Mouse (Mus musculus): ENCODE results near the gene Arl1. TPM values are rescaled to one million over a fixed set of nuclear protein-coding genes. Genes with fewer than 3 reads are reported as not detected.
A peak's percentile ranks its signal among the peaks of the same experiment; 100 is the strongest.

Arl1 gene
- total RNA-seq, 1 experiment, result 63.8 TPM

GRCm38 (mm10) chr10:88716986-88717755 is 13.5 kb upstream of the Arl1 start:
- Histone ChIP-seq H3K27ac (ENCODE audit: insufficient read depth, low read depth, low read length, poor library complexity, severe bottlenecking) (peak overlapping the region; percentile 31; the same call in 1 of the 2 replicates), H3K4me3 (ENCODE audit: insufficient read depth in 1 of 2, low read depth in 1 of 2, low read length in 2 of 2, poor library complexity in 1 of 2, severe bottlenecking in 1 of 2) (peak overlapping the region in 1 of 2 experiments; percentile 35; a peak in 3 of 4 replicates), H3K4me1 (ENCODE audit: control insufficient read depth in 2 of 2, insufficient read depth in 2 of 2, low read length in 2 of 2, poor library complexity in 1 of 2) (peaks cover 7% of the 10 kb centered on the region in 2 experiments; a peak in 2 of 4 replicates), H3K36me3 (ENCODE audit: control insufficient read depth, insufficient read depth, low read length, poor library complexity, severe bottlenecking) (no peaks in the 10 kb centered on the region), H3K9ac (ENCODE audit: insufficient read depth, low read depth, low read length, poor library complexity, severe bottlenecking) (peak overlapping the region; percentile 22; the same call in 1 of the 2 replicates), H3K9me3 (ENCODE audit: control insufficient read depth, insufficient read depth, low read depth, low read length) (no peaks in the 10 kb centered on the region)
- TF ChIP-seq MAFK (IDR thresholded peaks at IDR 0.05; ENCODE audit: insufficient read depth, low read depth, low read length) (0 out of 2 replicates have a peak, but pooled peaks have one; percentile 46), ZC3H11A (IDR thresholded peaks at IDR 0.05; ENCODE audit: borderline replicate concordance, low read depth, low read length) (no peak), CHD2 (IDR thresholded peaks at IDR 0.05; ENCODE audit: low read depth, low read length) (peak; percentile 97)
- in situ Hi-C loops (cut with MboI; ENCODE audit: low sequenced_read_pairs in 2 of 2, unreplicated experiment in 2 of 2), result no loop called here
- no peak for DNase-seq (ENCODE audit: low read depth, low spot score)

- Histone ChIP-seq H3K36me3 (ENCODE audit: control insufficient read depth, insufficient read depth, low read length, poor library complexity, severe bottlenecking) (no peaks in the 10 kb centered on the region), H3K9ac (ENCODE audit: insufficient read depth, low read depth, low read length, poor library complexity, severe bottlenecking) (no peak overlapping the region), H3K4me1 (ENCODE audit: control insufficient read depth in 2 of 2, insufficient read depth in 2 of 2, low read length in 2 of 2, poor library complexity in 1 of 2) (peaks cover 7% of the 10 kb centered on the region in 2 experiments; a peak in 2 of 4 replicates), H3K27ac (ENCODE audit: insufficient read depth, low read depth, low read length, poor library complexity, severe bottlenecking) (no peak overlapping the region), H3K4me3 (ENCODE audit: insufficient read depth in 1 of 2, low read depth in 1 of 2, low read length in 2 of 2, poor library complexity in 1 of 2, severe bottlenecking in 1 of 2) (no peak overlapping the region), H3K9me3 (ENCODE audit: control insufficient read depth, insufficient read depth, low read depth, low read length) (no peaks in the 10 kb centered on the region)
- in situ Hi-C loops (cut with MboI; ENCODE audit: low sequenced_read_pairs in 2 of 2, unreplicated experiment in 2 of 2), result no loop called here
- TF ChIP-seq HCFC1 (IDR thresholded peaks at IDR 0.05; ENCODE audit: borderline replicate concordance, insufficient read depth, low read length), result no peak
- TF ChIP-seq ZC3H11A (IDR thresholded peaks at IDR 0.05; ENCODE audit: borderline replicate concordance, low read depth, low read length), result no peak
- no peak for TF ChIP-seq MAFK (IDR thresholded peaks at IDR 0.05; ENCODE audit: insufficient read depth, low read depth, low read length)
- TF ChIP-seq CHD2 (IDR thresholded peaks at IDR 0.05; ENCODE audit: low read depth, low read length), result no peak
- TF ChIP-seq ZNF384 (IDR thresholded peaks at IDR 0.05; ENCODE audit: low read depth, low read length), result no peak
- no peak for DNase-seq (ENCODE audit: low read depth, low spot score)
These were observed 13.0 kb upstream of the Arl1 start for GRCm38 (mm10) chr10:88717756-88718025.

DNA sequence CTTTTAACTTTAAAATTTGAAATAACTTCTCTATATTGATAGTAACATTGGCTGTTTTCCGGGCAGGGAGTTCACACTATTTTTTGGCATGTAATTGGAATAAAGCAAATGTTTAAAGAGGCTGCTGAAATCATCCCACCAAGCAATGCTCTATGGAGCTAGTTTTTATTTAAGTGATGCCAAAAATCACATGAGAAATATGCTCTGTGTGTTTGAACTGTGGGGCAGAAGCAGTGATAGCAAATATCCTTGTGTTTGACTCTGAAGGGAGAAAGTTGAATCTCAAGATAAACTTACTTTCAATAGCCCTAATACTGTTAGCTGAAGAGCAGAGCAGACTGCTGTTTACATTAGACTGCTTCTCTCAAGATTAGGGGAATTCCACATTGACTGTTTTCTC is 11.0 kb upstream of the Arl1 start:
- no peak for DNase-seq (ENCODE audit: low read depth, low spot score)
- in situ Hi-C loops (cut with MboI; ENCODE audit: low sequenced_read_pairs in 2 of 2, unreplicated experiment in 2 of 2), result loop anchor here in 1 of 2 experiments (10.0 kb wide), 1 partner anchor 165 kb away; no protein-coding TSS in a partner anchor
- H3K36me3 ChIP-seq (ENCODE audit: control insufficient read depth, insufficient read depth, low read length, poor library complexity, severe bottlenecking), result no peaks in the 10 kb centered on the region
- peaks cover 7 to 9% of the 10 kb centered on the region in 2 experiments; a peak in 2 of 4 replicates for H3K4me1 ChIP-seq (ENCODE audit: control insufficient read depth in 2 of 2, insufficient read depth in 2 of 2, low read length in 2 of 2, poor library complexity in 1 of 2)
- H3K4me3 ChIP-seq (ENCODE audit: insufficient read depth in 1 of 2, low read depth in 1 of 2, low read length in 2 of 2, poor library complexity in 1 of 2, severe bottlenecking in 1 of 2), result no peak overlapping the region
- H3K9ac ChIP-seq (ENCODE audit: insufficient read depth, low read depth, low read length, poor library complexity, severe bottlenecking), result no peak overlapping the region
- H3K27ac ChIP-seq (ENCODE audit: insufficient read depth, low read depth, low read length, poor library complexity, severe bottlenecking), result no peak overlapping the region
- H3K9me3 ChIP-seq (ENCODE audit: control insufficient read depth, insufficient read depth, low read depth, low read length), result no peaks in the 10 kb centered on the region
- no peak for TF ChIP-seq MAFK (IDR thresholded peaks at IDR 0.05; ENCODE audit: insufficient read depth, low read depth, low read length)

- no peaks in the 10 kb centered on the region for H3K9me3 ChIP-seq (ENCODE audit: control insufficient read depth, insufficient read depth, low read depth, low read length)
- no peak overlapping the region for H3K4me3 ChIP-seq (ENCODE audit: insufficient read depth in 1 of 2, low read depth in 1 of 2, low read length in 2 of 2, poor library complexity in 1 of 2, severe bottlenecking in 1 of 2)
- peaks cover 0 to 3% of the 10 kb centered on the region in 2 experiments; a peak in 1 of 4 replicates for H3K4me1 ChIP-seq (ENCODE audit: control insufficient read depth in 2 of 2, insufficient read depth in 2 of 2, low read length in 2 of 2, poor library complexity in 1 of 2)
- H3K9ac ChIP-seq (ENCODE audit: insufficient read depth, low read depth, low read length, poor library complexity, severe bottlenecking), result no peak overlapping the region
- H3K27ac ChIP-seq (ENCODE audit: insufficient read depth, low read depth, low read length, poor library complexity, severe bottlenecking), result no peak overlapping the region
- DNase-seq (ENCODE audit: low read depth, low spot score), result no peak
- peak; percentile 76 for TF ChIP-seq ZC3H11A (IDR thresholded peaks at IDR 0.05; ENCODE audit: borderline replicate concordance, low read depth, low read length)
- no peak for TF ChIP-seq ZNF384 (IDR thresholded peaks at IDR 0.05; ENCODE audit: low read depth, low read length)
- no peaks in the 10 kb centered on the region for H3K36me3 ChIP-seq (ENCODE audit: control insufficient read depth, insufficient read depth, low read length, poor library complexity, severe bottlenecking)
- in situ Hi-C loops (cut with MboI; ENCODE audit: low sequenced_read_pairs in 2 of 2, unreplicated experiment in 2 of 2), result loop anchor here in 1 of 2 experiments (10.0 kb wide), 1 partner anchor 171 kb away; no protein-coding TSS in a partner anchor
These were observed 5.3 kb upstream of the Arl1 start for GRCm38 (mm10) chr10:88725343-88725742.

DNA sequence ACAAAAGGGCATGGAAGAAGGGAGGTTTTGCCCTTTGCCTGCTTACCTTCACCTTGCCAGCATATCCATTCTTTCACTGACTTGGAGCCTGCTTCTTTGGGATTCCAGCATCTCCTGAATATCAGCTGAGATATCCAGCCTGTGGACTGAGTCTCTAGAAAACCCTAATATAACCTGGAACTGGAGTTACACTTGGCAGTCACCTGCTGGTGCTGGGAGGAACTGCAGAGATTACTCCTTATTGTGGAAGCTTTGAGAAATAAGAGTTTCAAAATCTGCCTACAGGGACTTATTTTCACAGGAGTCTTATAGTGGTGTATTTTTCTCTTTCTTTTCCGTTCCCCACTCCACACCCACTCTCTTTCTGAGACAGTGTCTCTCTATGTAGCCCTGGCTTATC is 3.5 kb upstream of the Arl1 start:
- Histone ChIP-seq H3K27ac (ENCODE audit: insufficient read depth, low read depth, low read length, poor library complexity, severe bottlenecking) (no peak overlapping the region), H3K9me3 (ENCODE audit: control insufficient read depth, insufficient read depth, low read depth, low read length) (no peaks in the 10 kb centered on the region), H3K9ac (ENCODE audit: insufficient read depth, low read depth, low read length, poor library complexity, severe bottlenecking) (no peak overlapping the region), H3K36me3 (ENCODE audit: control insufficient read depth, insufficient read depth, low read length, poor library complexity, severe bottlenecking) (no peaks in the 10 kb centered on the region), H3K4me1 (ENCODE audit: control insufficient read depth in 2 of 2, insufficient read depth in 2 of 2, low read length in 2 of 2, poor library complexity in 1 of 2) (peaks cover 0 to 4% of the 10 kb centered on the region in 2 experiments; a peak in 1 of 4 replicates), H3K4me3 (ENCODE audit: insufficient read depth in 1 of 2, low read depth in 1 of 2, low read length in 2 of 2, poor library complexity in 1 of 2, severe bottlenecking in 1 of 2) (no peak overlapping the region)
- in situ Hi-C loops (cut with MboI; ENCODE audit: low sequenced_read_pairs in 2 of 2, unreplicated experiment in 2 of 2), result loop anchor here in 1 of 2 experiments (10.0 kb wide), 1 partner anchor 172 kb away; no protein-coding TSS in a partner anchor
- peak; percentile 35; the same call in 1 of the 2 replicates for TF ChIP-seq ZC3H11A (IDR thresholded peaks at IDR 0.05; ENCODE audit: borderline replicate concordance, low read depth, low read length)
- TF ChIP-seq HCFC1 (IDR thresholded peaks at IDR 0.05; ENCODE audit: borderline replicate concordance, insufficient read depth, low read length), result no peak
- no peak for DNase-seq (ENCODE audit: low read depth, low spot score)
